Mouse (Mus musculus): ENCODE results near the gene Ptov1. TPM values are rescaled to one million over a fixed set of nuclear protein-coding genes. Genes with fewer than 3 reads are reported as not detected.

The Ptov1 gene
- polyA plus RNA-seq, 1 experiment from 2014 or later, result 415 TPM

GRCm38 (mm10) chr7:44896499-44896898, 26.9 kb upstream of the Ptov1 start:
- WGBS, result 43% methylated on average over 10 of the region's 10 CpGs
- Histone ChIP-seq H3K4me3 (peak overlapping the region; percentile 74), H3K27ac (peak overlapping the region; percentile 98), H3K27me3 (ENCODE audit: poor library complexity, severe bottlenecking) (no peaks in the 10 kb centered on the region), H3K4me1 (peaks cover 78% of the 10 kb centered on the region), H3K36me3 (replicated peaks) (peaks cover 40% of the 10 kb centered on the region), H3K9me3 (no peaks in the 10 kb centered on the region)
- DNase-seq (ENCODE audit: extremely low spot score, low spot score), result peak; percentile 33

GRCm38 (mm10) chr7:44895593-44896434, 26.2 kb upstream of the Ptov1 start, which contains the start of gene Fuz:
Gene Fuz (plus strand): TSS chr7:44896079.
- Histone ChIP-seq H3K27ac (peak within 1 kb of the TSS; percentile 98), H3K27me3 (ENCODE audit: poor library complexity, severe bottlenecking) (no peaks in the 10 kb centered on the region), H3K9me3 (no peaks in the 10 kb centered on the region), H3K4me1 (peaks cover 78% of the 10 kb centered on the region), H3K4me3 (peak within 1 kb of the TSS; percentile 74), H3K36me3 (replicated peaks) (peaks cover 38% of the 10 kb centered on the region)
- WGBS, result under 1% methylated on average over 34 of the region's 34 CpGs
- peak; percentile 94 for DNase-seq (ENCODE audit: extremely low spot score, low spot score)

- Histone ChIP-seq H3K4me3 (peak overlapping the region; percentile 74), H3K27ac (peak overlapping the region; percentile 98), H3K36me3 (replicated peaks) (peaks cover 38% of the 10 kb centered on the region), H3K4me1 (peaks cover 78% of the 10 kb centered on the region), H3K9me3 (no peaks in the 10 kb centered on the region), H3K27me3 (ENCODE audit: poor library complexity, severe bottlenecking) (no peaks in the 10 kb centered on the region)
- no peak for DNase-seq (ENCODE audit: extremely low spot score, low spot score)
- WGBS, result 61% methylated on average over 7 of the region's 7 CpGs
Observed at GRCm38 (mm10) chr7:44895206-44895592, 25.6 kb upstream of the Ptov1 start.

GRCm38 (mm10) chr7:44894175-44894574, 24.6 kb upstream of the Ptov1 start:
- Histone ChIP-seq H3K4me3 (no peak overlapping the region), H3K9me3 (no peaks in the 10 kb centered on the region), H3K36me3 (replicated peaks) (peaks cover 36% of the 10 kb centered on the region), H3K27me3 (ENCODE audit: poor library complexity, severe bottlenecking) (no peaks in the 10 kb centered on the region), H3K4me1 (peaks cover 73% of the 10 kb centered on the region), H3K27ac (peak overlapping the region; percentile 98)
- WGBS, result 90% methylated on average over 3 of the region's 3 CpGs
- DNase-seq (ENCODE audit: extremely low spot score, low spot score), result no peak

GRCm38 (mm10) chr7:44893197-44893596, 23.6 kb upstream of the Ptov1 start:
- H3K4me3 ChIP-seq, result peak overlapping the region; percentile 94
- peak; percentile 49 for DNase-seq (ENCODE audit: extremely low spot score, low spot score)
- H3K4me1 ChIP-seq, result peaks cover 63% of the 10 kb centered on the region
- H3K27ac ChIP-seq, result peak overlapping the region; percentile 98
- peaks cover 37% of the 10 kb centered on the region for H3K36me3 ChIP-seq (replicated peaks)
- no peaks in the 10 kb centered on the region for H3K27me3 ChIP-seq (ENCODE audit: poor library complexity, severe bottlenecking)
- H3K9me3 ChIP-seq, result no peaks in the 10 kb centered on the region
- 26% methylated on average over 8 of the region's 8 CpGs for WGBS

GRCm38 (mm10) chr7:44892276-44892921, 22.8 kb upstream of the Ptov1 start, which contains the start of gene Med25:
Gene Med25 (minus strand): TSS chr7:44892712.
- WGBS, result under 1% methylated on average over 56 of the region's 56 CpGs
- peak; percentile 97 for DNase-seq (ENCODE audit: extremely low spot score, low spot score)
- H3K9me3 ChIP-seq, result no peaks in the 10 kb centered on the region

GRCm38 (mm10) chr7:44891611-44892010, 22.0 kb upstream of the Ptov1 start:
- 27% methylated on average over 6 of the region's 6 CpGs for WGBS
- Histone ChIP-seq H3K9me3 (no peaks in the 10 kb centered on the region), H3K27ac (peak overlapping the region; percentile 98), H3K4me3 (peak overlapping the region; percentile 94), H3K4me1 (peaks cover 52% of the 10 kb centered on the region), H3K27me3 (ENCODE audit: poor library complexity, severe bottlenecking) (no peaks in the 10 kb centered on the region), H3K36me3 (replicated peaks) (peaks cover 44% of the 10 kb centered on the region)
- no peak for DNase-seq (ENCODE audit: extremely low spot score, low spot score)

More at GRCm38 (mm10) chr7:44892276-44892921, 22.8 kb upstream of the Ptov1 start, which contains the start of gene Med25:
- Histone ChIP-seq H3K36me3 (replicated peaks) (peaks cover 38% of the 10 kb centered on the region), H3K4me3 (peak within 1 kb of the TSS; percentile 94), H3K4me1 (peaks cover 57% of the 10 kb centered on the region), H3K27ac (peak within 1 kb of the TSS; percentile 98), H3K27me3 (ENCODE audit: poor library complexity, severe bottlenecking) (no peaks in the 10 kb centered on the region)

GRCm38 (mm10) chr7:44890737-44891136, 21.1 kb upstream of the Ptov1 start:
- Histone ChIP-seq H3K9me3 (no peaks in the 10 kb centered on the region), H3K4me1 (peaks cover 51% of the 10 kb centered on the region), H3K27me3 (ENCODE audit: poor library complexity, severe bottlenecking) (no peaks in the 10 kb centered on the region), H3K27ac (peak overlapping the region; percentile 98), H3K4me3 (peak overlapping the region; percentile 94), H3K36me3 (replicated peaks) (peaks cover 53% of the 10 kb centered on the region)
- 89% methylated on average over 4 of the region's 4 CpGs for WGBS
- no peak for DNase-seq (ENCODE audit: extremely low spot score, low spot score)

- H3K4me3 ChIP-seq, result peak overlapping the region; percentile 94
- H3K9me3 ChIP-seq, result no peaks in the 10 kb centered on the region
- 89% methylated on average over 7 of the region's 7 CpGs for WGBS
- H3K36me3 ChIP-seq (replicated peaks), result peaks cover 58% of the 10 kb centered on the region
- peaks cover 48% of the 10 kb centered on the region for H3K4me1 ChIP-seq
- H3K27me3 ChIP-seq (ENCODE audit: poor library complexity, severe bottlenecking), result no peaks in the 10 kb centered on the region
- no peak for DNase-seq (ENCODE audit: extremely low spot score, low spot score)
- no peak overlapping the region for H3K27ac ChIP-seq
Observed at GRCm38 (mm10) chr7:44890180-44890579, 20.6 kb upstream of the Ptov1 start.

GRCm38 (mm10) chr7:44888256-44889105, 18.9 kb upstream of the Ptov1 start:
- Histone ChIP-seq H3K36me3 (replicated peaks) (peaks cover 75% of the 10 kb centered on the region), H3K9me3 (no peaks in the 10 kb centered on the region), H3K27ac (no peak overlapping the region), H3K4me3 (no peak overlapping the region; the same call in 1 of the 2 replicates), H3K4me1 (peaks cover 31% of the 10 kb centered on the region), H3K27me3 (ENCODE audit: poor library complexity, severe bottlenecking) (no peaks in the 10 kb centered on the region)
- DNase-seq (ENCODE audit: extremely low spot score, low spot score), result no peak
- 92% methylated on average over 13 of the region's 13 CpGs for WGBS

GRCm38 (mm10) chr7:44886964-44887363, 17.4 kb upstream of the Ptov1 start:
- H3K27ac ChIP-seq, result no peak overlapping the region
- WGBS, result 91% methylated on average over 7 of the region's 7 CpGs
- no peaks in the 10 kb centered on the region for H3K9me3 ChIP-seq
- no peak for DNase-seq (ENCODE audit: extremely low spot score, low spot score)
- H3K36me3 ChIP-seq (replicated peaks), result peaks cover 90% of the 10 kb centered on the region
- peaks cover 25% of the 10 kb centered on the region for H3K4me1 ChIP-seq
- H3K27me3 ChIP-seq (ENCODE audit: poor library complexity, severe bottlenecking), result no peaks in the 10 kb centered on the region
- H3K4me3 ChIP-seq, result no peak overlapping the region; the same call in 1 of the 2 replicates

- Histone ChIP-seq H3K27me3 (ENCODE audit: poor library complexity, severe bottlenecking) (no peaks in the 10 kb centered on the region), H3K36me3 (replicated peaks) (peaks cover 100% of the 10 kb centered on the region), H3K4me1 (peaks cover 9% of the 10 kb centered on the region), H3K9me3 (no peaks in the 10 kb centered on the region), H3K27ac (no peak overlapping the region), H3K4me3 (no peak overlapping the region; the same call in 1 of the 2 replicates)
- 95% methylated on average over 5 of the region's 5 CpGs for WGBS
- no peak for DNase-seq (ENCODE audit: extremely low spot score, low spot score)
Observed at GRCm38 (mm10) chr7:44884637-44885036, 15.0 kb upstream of the Ptov1 start.
